Mouse (Mus musculus): ENCODE results near the gene Ros1. TPM values are rescaled to one million over a fixed set of nuclear protein-coding genes. Genes with fewer than 3 reads are reported as not detected.

Ros1 gene
- polyA plus RNA-seq, 1 experiment from 2014 or later = not detected

GRCm38 (mm10) chr10:52130762-52131161 is 64.3 kb downstream of the Ros1 start:
- H3K4me1 ChIP-seq (replicated peaks) = no peaks in the 10 kb centered on the region
- no peak overlapping the region for H3K4me2 ChIP-seq (replicated peaks)
- whole genome bisulfite sequencing = 51% methylated on average over 2 of the region's 2 CpGs
- H3K4me3 ChIP-seq (replicated peaks) = no peak overlapping the region
- no peak overlapping the region for H3K9ac ChIP-seq (replicated peaks)
- ATAC-seq = no peak
- no peaks in the 10 kb centered on the region for H3K36me3 ChIP-seq
- H3K9me3 ChIP-seq = no peaks in the 10 kb centered on the region
- no peaks in the 10 kb centered on the region for H3K27me3 ChIP-seq
- no peak overlapping the region for H3K27ac ChIP-seq

DNA sequence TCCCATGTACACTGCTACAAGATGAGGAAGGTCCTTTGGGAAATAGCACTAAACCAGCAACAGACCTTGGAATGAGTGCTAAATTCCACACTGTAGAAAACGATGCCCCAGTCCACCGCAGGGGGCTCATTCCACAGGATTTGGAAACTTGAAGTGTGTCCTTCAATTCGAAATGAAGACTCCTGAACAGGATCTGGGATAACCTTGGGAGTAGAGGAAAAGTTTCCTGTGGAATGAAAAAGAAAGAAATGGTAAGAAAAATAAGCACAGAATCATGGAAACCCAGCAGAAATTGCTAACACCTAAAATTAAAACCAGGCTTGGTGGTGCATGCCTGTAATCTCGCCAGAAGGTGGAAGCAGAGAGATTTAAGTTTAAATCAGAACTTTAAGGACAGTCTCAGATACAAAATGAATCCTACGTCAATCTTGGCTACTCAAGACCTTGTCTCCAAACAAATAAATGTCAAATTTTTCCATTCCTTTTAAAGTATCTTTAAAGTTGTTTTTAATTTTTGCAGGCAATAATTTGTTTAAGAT is 66.1 kb downstream of the Ros1 start:
- no peaks in the 10 kb centered on the region for H3K9me3 ChIP-seq
- ATAC-seq = no peak
- H3K27me3 ChIP-seq = no peaks in the 10 kb centered on the region
- H3K4me1 ChIP-seq (replicated peaks) = no peaks in the 10 kb centered on the region
- no peak overlapping the region for H3K9ac ChIP-seq (replicated peaks)
- no peaks in the 10 kb centered on the region for H3K36me3 ChIP-seq
- WGBS = 59% methylated on average over 5 of the region's 5 CpGs
- no peak overlapping the region for H3K4me2 ChIP-seq (replicated peaks)
- H3K27ac ChIP-seq = no peak overlapping the region
- no peak overlapping the region for H3K4me3 ChIP-seq (replicated peaks)

DNA sequence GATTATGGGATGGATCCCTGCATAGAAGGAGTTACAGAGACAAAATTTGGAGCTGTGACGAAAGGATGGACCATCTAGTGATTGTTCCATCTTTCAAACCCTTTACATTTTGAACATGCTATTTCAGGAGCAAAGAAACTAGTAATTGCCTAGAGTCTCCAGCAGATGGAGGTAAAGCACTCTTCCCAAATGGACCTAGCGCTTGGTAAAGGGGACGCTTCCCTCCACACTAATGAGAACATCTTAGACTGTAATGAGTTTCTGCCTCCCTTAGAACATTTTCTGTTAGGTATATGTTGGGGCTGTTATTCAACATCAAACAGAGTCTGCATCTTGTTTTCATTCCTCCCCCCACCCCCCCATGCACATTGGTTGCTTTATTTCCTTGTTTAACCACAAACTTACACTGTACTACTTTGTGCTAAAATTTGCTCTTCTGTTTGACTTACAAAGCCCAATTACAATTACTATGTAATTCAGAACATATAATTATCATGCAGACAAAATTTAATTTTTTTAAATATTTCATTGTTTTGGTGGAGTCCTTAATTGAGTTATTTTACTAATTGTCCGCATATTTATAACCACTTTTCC is 88.8 kb downstream of the Ros1 start:
- no peak overlapping the region for H3K4me2 ChIP-seq (replicated peaks)
- no peak overlapping the region for H3K4me3 ChIP-seq (replicated peaks)
- H3K4me1 ChIP-seq (replicated peaks) = no peaks in the 10 kb centered on the region
- no peak overlapping the region for H3K27ac ChIP-seq
- no peaks in the 10 kb centered on the region for H3K36me3 ChIP-seq
- peak; percentile 88 for ATAC-seq
- WGBS = 43% methylated on average over 4 of the region's 4 CpGs
- H3K9ac ChIP-seq (replicated peaks) = no peak overlapping the region
- H3K27me3 ChIP-seq = no peaks in the 10 kb centered on the region
- H3K9me3 ChIP-seq = no peaks in the 10 kb centered on the region

DNA sequence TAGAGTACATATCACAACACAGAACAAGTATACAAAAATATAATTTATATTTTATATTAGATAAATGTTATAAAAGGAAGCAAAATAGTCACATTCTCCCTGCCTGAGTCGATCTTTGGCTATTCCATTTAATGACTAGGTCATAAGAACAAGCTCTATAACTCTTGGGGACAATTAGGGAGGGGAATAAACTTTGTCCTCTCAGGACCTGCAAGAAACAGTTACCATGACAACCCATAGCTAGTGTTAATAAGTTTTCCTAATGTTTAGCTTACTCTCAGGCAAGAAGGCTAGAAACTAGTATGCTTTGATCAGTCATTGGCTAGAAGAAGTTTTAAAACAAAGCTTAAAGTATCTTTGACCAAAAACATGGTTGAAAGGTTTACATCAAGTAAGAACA is 93.8 kb downstream of the Ros1 start:
- Histone ChIP-seq H3K4me1 (replicated peaks) (no peaks in the 10 kb centered on the region), H3K9ac (replicated peaks) (no peak overlapping the region), H3K36me3 (no peaks in the 10 kb centered on the region), H3K9me3 (no peaks in the 10 kb centered on the region), H3K27me3 (no peaks in the 10 kb centered on the region), H3K4me3 (replicated peaks) (no peak overlapping the region), H3K4me2 (replicated peaks) (no peak overlapping the region), H3K27ac (no peak overlapping the region)
- ATAC-seq = no peak
- 94% methylated on average over 1 of the region's 1 CpGs for WGBS

DNA sequence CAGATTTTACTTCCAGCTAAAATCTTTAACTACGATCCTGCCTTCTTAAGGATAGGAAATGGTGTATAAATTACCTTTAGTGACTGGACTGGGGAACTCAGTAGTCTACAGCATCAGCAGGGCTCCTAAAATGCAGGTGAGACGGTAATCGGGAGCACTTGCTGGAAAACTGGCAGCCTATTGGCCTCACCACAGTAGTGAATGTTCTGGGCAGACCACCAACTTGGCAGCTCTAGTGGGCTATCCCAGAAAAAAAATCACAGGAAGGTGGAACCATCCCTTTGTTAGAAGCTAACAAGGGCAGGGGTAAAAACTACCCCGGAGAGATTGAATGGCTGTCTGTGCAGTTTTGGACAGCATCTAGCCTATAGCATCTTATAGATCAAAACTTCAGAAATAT is 102.9 kb downstream of the Ros1 start:
- Histone ChIP-seq H3K36me3 (no peaks in the 10 kb centered on the region), H3K27me3 (no peaks in the 10 kb centered on the region)
- 93% methylated on average over 4 of the region's 4 CpGs for WGBS

DNA sequence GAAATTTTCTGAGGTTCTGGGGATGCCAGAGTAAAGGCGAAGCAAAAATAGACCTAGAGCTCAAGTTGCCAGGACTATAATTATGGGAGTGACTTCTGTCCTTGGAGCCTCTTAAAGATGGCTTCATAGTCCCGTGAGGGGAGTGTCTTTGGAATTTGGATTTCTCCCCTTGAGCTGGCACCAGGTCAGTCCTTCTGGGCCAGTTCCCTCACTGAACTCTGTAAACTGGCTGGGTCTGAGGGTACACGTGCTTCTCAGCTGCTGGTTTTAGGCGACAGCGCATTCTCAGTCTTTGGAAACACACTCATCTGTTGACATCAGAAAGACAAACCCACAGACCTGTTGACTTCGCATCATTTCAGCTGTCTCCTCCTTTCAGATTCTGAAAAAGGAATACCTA is 108.4 kb downstream of the Ros1 start:
- ATAC-seq = no peak
- no peak overlapping the region for H3K4me2 ChIP-seq (replicated peaks)
- H3K27ac ChIP-seq = no peak overlapping the region
- no peaks in the 10 kb centered on the region for H3K4me1 ChIP-seq (replicated peaks)
- H3K9ac ChIP-seq (replicated peaks) = no peak overlapping the region
- no peaks in the 10 kb centered on the region for H3K36me3 ChIP-seq
- 92% methylated on average over 6 of the region's 6 CpGs for WGBS
- H3K9me3 ChIP-seq = no peaks in the 10 kb centered on the region
- H3K4me3 ChIP-seq (replicated peaks) = no peak overlapping the region
- H3K27me3 ChIP-seq = no peaks in the 10 kb centered on the region

More for the DNA sequence above, 102.9 kb downstream of the Ros1 start:
- Histone ChIP-seq H3K4me1 (replicated peaks) (no peaks in the 10 kb centered on the region), H3K9ac (replicated peaks) (no peak overlapping the region), H3K4me2 (replicated peaks) (no peak overlapping the region), H3K27ac (no peak overlapping the region), H3K9me3 (no peaks in the 10 kb centered on the region), H3K4me3 (replicated peaks) (no peak overlapping the region)
- no peak for ATAC-seq

DNA sequence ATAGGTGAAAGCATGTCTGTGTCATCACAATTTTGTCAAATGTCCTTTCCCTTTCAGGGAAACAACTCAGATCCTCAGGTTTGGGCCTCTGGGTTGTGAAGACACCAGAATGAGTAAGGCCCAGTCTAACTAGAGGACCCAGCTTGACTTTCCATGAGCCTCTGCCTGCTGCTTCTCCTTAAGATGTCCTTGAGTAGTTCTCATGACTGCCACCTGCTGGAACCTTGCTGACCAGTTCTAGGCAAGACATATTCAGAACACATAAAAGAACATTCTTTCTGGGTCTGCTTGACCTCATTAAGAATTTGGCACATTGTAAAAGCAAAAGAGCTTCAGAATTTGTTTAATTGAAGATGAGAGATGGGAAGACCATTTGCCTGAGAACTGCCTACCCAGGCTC is 122.6 kb downstream of the Ros1 start:
- H3K36me3 ChIP-seq = no peaks in the 10 kb centered on the region
- H3K4me3 ChIP-seq (replicated peaks) = no peak overlapping the region
- H3K4me1 ChIP-seq (replicated peaks) = no peaks in the 10 kb centered on the region
- no peak overlapping the region for H3K9ac ChIP-seq (replicated peaks)
- H3K4me2 ChIP-seq (replicated peaks) = no peak overlapping the region
- ATAC-seq = peak; percentile 75
- H3K27me3 ChIP-seq = no peaks in the 10 kb centered on the region
- H3K9me3 ChIP-seq = no peaks in the 10 kb centered on the region
- H3K27ac ChIP-seq = no peak overlapping the region

GRCm38 (mm10) chr10:52048287-52048686 is 146.8 kb downstream of the Ros1 start:
- H3K36me3 ChIP-seq = no peaks in the 10 kb centered on the region
- H3K9ac ChIP-seq (replicated peaks) = no peak overlapping the region
- H3K4me2 ChIP-seq (replicated peaks) = no peak overlapping the region
- no peaks in the 10 kb centered on the region for H3K9me3 ChIP-seq
- 83% methylated on average over 3 of the region's 3 CpGs for WGBS
- ATAC-seq = no peak
- no peak overlapping the region for H3K27ac ChIP-seq
- no peak overlapping the region for H3K4me3 ChIP-seq (replicated peaks)
- no peaks in the 10 kb centered on the region for H3K27me3 ChIP-seq
- no peaks in the 10 kb centered on the region for H3K4me1 ChIP-seq (replicated peaks)

DNA sequence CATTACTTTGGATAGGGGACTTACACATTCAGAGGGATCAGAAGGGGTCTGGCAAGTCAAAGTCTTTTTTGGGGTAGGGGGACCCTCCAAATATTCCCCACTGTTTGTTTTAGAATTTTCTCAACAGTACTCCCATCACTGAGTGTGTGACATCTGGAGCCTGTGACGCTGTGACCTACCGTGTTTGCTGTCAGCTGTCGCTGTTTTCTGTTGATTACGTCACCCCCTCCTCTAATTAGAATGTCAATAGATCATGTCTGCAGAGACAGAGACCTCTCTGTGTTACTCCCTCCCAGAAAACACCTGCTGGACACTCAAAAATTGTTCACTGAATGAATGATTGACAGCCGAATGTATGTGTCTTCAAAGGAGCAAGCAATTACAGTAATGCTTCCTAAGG is 152.0 kb downstream of the Ros1 start:
- no peaks in the 10 kb centered on the region for H3K9me3 ChIP-seq
- no peak for ATAC-seq
- no peaks in the 10 kb centered on the region for H3K27me3 ChIP-seq
- H3K4me1 ChIP-seq (replicated peaks) = no peaks in the 10 kb centered on the region
- H3K9ac ChIP-seq (replicated peaks) = no peak overlapping the region
- no peak overlapping the region for H3K27ac ChIP-seq
- 54% methylated on average over 5 of the region's 5 CpGs for WGBS
- H3K4me3 ChIP-seq (replicated peaks) = no peak overlapping the region
- H3K36me3 ChIP-seq = no peaks in the 10 kb centered on the region
- H3K4me2 ChIP-seq (replicated peaks) = no peak overlapping the region

DNA sequence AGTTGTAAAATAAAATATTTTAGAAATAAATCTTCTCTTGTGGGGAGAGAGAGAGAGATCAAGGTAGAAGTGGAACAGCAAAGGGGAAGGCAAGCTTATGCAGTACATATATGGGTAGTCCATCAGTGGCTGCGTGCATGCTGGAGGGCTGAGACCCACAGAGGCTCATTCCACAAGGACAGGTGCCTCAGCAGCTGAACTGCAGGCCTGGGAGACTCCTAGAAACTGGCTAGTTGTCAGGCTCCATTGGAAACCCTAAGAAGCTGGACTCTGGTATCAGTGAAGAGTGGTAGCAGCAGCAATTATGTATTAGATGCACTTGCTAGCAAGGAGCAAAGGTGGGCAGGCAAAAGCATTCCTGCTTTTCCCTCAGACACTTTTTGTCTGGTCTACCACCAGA is 155.7 kb downstream of the Ros1 start:
- 81% methylated on average over 1 of the region's 1 CpGs for WGBS
- no peaks in the 10 kb centered on the region for H3K4me1 ChIP-seq (replicated peaks)
- H3K4me2 ChIP-seq (replicated peaks) = no peak overlapping the region
- H3K9me3 ChIP-seq = no peaks in the 10 kb centered on the region
- ATAC-seq = no peak
- no peak overlapping the region for H3K27ac ChIP-seq
- no peak overlapping the region for H3K9ac ChIP-seq (replicated peaks)
- H3K4me3 ChIP-seq (replicated peaks) = no peak overlapping the region
- no peaks in the 10 kb centered on the region for H3K27me3 ChIP-seq
- H3K36me3 ChIP-seq = no peaks in the 10 kb centered on the region

DNA sequence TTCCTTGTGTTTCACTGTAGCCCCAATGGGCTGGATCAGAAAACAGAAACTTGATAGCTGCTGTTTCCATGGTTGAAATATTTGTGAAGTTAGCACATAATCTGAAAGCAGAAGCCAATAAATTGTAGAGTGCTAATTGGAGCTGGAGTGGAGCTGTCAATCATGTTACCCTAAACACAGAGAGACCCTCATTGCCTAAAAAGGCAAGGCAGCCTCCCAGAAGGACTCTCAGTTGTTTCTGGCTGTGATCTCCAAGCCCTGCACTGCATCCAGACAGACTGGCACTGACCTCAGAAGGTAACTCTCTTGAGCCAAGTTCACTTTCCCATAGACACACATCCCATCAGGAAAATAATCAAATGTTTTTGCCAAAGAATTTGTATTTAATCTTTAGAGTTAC is 161.3 kb downstream of the Ros1 start:
- H3K4me2 ChIP-seq (replicated peaks) = no peak overlapping the region
- H3K36me3 ChIP-seq = no peaks in the 10 kb centered on the region
- no peaks in the 10 kb centered on the region for H3K9me3 ChIP-seq
- H3K27ac ChIP-seq = no peak overlapping the region
- no peak overlapping the region for H3K4me3 ChIP-seq (replicated peaks)
- ATAC-seq = no peak
- H3K4me1 ChIP-seq (replicated peaks) = 0 out of 2 replicates have a peak, but pooled peaks cover 10% of the 10 kb centered on the region
- no peak overlapping the region for H3K9ac ChIP-seq (replicated peaks)
- H3K27me3 ChIP-seq = peaks cover 38% of the 10 kb centered on the region

- Histone ChIP-seq H3K27ac (no peak overlapping the region), H3K27me3 (peaks cover 80% of the 10 kb centered on the region), H3K4me2 (replicated peaks) (no peak overlapping the region), H3K4me3 (replicated peaks) (no peak overlapping the region), H3K9ac (replicated peaks) (no peak overlapping the region), H3K9me3 (no peaks in the 10 kb centered on the region), H3K36me3 (no peaks in the 10 kb centered on the region), H3K4me1 (replicated peaks) (peaks cover 21% of the 10 kb centered on the region)
- ATAC-seq = no peak
- WGBS = 2% methylated on average over 10 of the region's 10 CpGs
These were observed 165.5 kb downstream of the Ros1 start for GRCm38 (mm10) chr10:52029421-52030080.
